Mouse (Mus musculus): ENCODE measurements around the gene Lrrtm3.

DNA sequence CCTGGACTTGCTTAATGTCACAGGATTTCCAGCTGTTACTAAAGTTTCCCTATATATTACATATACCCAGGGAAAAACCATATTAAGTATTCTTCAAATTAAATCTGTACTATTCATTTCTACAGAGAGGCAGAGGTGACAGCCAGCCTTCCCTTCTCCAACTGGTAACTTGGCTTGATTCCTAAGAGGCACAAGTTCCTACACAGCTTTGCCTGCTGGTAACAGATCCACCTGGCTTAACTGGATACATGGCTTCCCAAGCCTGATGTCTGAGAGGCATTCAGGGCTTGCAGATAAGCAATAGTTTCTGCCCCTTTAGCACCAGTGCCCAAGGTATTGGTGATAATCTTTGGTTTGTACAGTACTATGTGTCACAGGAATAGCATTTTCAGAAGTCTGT, 190.2 kb downstream of the Lrrtm3 start:
- TF ChIP-seq CTCF (IDR thresholded peaks at IDR 0.05; ENCODE audit: borderline replicate concordance, insufficient read depth, low read length), result no peak
- TF ChIP-seq POLR2A (IDR thresholded peaks at IDR 0.05; ENCODE audit: low read depth, low read length), result no peak

Measured in embryonic fibroblast, embryonic 13.5 days (primary cell).